Mouse (Mus musculus) T-helper 2 cell (primary cell): Measurements from ENCODE around the gene Klk4.

Source experiments
- in situ Hi-C: fragments of 300-600 bp; cut with MboI, MseI; formaldehyde crosslinking; loops from one replicate; pipeline ENCODE4 v1.15.1; 2025; ENCODE audit warnings: high pct_unique_total_duplicates

Gene Klk4

DNA sequence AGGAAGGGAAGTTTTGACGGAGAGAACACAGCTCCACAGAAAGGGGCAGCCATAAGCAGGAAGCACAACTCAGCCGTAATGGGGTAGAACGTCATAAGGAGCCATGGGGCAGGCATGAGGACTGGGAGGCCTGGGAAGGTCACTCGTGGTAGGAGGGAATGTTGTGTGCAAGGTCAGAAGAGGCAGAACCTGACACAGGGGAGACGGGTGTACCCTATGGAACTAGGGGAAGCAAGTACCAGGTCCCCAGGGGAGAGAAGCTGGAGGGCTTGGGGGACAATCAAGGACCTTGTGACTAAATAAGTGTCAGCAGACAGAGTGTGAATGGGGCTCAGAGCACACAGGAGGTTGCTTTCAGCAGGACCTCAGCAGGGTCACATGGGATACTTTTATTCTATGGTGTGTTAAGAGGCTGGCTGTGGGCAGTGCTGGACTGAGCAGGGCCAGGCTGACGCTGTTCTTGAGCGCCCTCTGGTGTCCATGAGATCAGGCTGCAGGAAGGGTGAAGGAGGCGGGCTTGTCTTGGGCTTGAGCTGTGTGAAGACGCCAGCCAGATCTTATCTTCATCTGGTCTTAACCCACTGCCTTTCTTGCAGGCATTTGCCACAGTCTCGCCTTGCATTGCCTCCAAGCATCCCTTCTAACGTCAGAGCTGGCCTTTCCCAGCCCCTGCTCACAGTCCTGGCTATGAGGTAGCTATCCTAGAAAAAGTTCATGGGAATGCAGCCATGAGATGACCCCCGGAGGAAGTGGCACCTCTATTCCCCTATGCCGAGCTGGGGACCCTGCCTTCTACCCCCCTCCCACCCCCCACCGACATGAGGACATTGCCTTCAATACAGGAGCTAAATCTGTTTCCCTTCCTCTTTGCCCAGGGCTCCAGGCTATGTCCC is 38.8 kb downstream of the Klk4 start:
- in situ Hi-C loops, result loop anchor here (10.0 kb wide), 2 partner anchors 235 to 695 kb away; no protein-coding TSS in a partner anchor

DNA sequence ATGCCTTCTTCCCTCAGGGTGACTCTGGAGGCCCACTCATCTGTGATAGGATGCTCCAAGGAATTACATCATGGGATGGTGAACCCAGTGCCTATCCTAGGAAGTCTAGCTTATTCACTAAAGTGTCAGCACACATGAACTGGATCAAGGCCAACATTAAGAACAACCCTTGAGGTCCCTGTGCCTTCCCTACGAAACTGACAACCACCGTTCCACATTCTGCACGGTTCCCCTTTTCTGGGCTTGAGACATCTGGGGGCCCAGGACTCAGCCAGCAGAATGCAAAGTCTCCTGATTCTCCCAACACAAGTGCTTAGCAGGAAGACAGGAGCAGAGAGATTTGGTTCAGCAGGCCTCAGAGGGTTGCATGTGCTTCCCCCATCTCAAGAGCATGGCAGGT is 39.6 kb downstream of the Klk4 start:
- in situ Hi-C loops, result no loop called here

DNA sequence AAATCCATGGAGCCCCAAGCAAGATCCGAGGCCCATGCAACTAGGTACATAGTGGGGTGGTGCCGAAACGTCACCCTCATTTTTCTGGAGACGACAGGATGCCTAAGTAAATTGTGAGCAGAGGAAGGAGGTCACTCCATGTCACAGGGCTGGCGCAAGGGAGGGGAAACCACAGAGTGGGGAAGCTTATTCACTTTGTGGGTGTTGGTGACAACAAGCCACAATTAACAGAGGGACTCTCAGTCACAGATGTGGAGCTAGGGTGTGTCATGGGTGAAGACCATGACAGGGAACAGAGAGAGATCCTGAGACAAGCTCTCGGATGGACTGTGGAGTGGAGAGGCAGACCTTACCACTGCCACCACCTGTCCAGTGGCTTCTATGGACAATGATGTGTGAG is 40.1 kb downstream of the Klk4 start:
- in situ Hi-C loops, result no loop called here

DNA sequence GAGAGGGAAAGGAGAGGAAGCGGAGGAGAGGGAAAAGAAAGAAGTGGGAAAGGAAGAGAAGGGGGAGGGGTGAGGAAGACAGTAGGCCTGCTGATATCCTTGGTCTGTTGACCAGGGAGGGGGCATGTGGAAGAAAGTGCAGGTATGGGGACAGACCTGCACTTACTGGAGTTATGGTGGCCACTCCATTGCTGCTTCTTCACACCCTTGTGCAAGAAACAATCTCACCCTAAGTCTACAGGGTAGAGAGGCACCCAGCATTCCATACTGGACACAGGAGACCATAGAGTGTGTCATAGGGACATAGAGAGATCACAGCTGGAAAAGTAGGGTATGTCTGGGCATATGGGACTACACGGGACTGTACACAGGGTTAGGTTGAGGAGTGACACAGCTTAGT is 41.0 kb downstream of the Klk4 start:
- in situ Hi-C loops, result no loop called here

DNA sequence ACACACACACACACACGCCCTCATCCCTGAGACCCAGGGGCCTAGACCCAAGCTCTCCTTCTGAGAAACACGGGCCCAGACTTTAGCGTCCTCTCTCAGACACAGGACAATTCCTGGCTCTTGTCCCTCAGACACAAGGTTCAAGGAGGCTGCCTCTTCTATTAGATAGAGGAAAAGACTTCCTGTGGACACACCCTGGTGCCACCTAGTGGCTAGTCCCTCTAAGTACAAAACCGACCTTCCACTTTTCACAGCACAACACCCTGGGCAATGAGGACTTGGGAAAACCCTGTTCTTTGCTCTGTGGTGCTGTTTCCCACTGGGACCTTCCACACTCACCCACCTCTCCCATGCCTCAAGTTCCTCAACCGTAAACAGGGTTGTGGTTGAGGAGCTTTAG is 45.0 kb downstream of the Klk4 start:
- in situ Hi-C loops, result no loop called here

DNA sequence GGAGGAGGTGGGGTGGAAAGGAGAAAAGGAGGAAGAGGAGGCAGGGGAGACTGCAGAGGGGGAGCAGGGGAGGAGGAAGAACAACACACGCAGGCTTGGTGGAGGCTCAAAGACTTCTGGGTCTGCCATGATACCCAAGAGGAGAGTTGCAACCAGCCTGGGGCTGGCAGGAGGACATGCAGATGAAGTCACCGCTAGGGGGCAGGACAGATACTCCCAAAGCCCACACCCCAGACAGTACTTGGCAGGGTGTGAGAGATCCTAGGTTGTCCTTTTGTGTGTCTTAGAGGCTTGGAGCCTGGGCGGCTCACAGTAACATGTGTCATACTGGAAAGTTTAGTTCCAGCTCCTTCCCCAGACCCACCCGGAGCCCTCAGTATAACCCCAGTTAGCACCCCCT is 47.6 kb downstream of the Klk4 start:
- in situ Hi-C loops, result no loop called here

DNA sequence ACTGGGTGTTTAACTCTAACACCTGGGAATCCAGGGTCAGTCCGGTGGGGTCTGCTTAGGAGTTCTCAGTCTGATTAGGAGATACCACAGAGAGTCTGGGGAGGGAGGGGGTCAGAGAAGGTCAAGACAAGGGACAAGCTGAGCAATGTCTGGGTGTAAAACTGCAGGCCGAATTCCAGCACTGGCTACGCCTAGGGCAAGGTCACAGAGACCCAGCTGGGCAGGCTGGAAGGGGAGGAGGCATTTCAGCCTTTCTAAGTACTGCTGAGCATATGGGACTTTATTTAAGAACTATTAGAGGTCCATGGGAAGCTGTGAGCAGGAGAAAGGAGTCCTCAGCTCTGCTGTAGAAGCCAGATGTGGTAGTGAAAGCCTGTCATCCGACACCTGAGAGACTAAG is 51.4 kb downstream of the Klk4 start:
- in situ Hi-C loops, result no loop called here

DNA sequence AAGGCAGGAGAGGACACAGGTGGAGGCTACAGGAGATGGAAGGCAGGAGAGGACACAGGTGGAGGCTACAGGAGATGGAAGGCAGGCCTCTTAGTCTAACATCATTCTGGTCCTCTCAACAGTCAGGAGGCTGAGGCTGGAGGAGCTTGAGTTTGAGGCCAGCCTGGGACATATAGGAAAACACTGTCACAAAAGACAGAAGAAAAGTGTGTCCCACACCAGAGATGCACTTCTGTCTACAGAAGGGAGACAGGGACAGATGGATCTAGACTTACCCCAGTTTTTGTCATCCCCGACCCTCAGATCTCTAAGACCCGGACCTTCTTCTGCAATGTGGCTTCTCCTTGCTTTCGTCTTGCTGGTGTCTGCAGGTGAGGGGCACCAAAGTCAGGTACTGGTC is 52.5 kb downstream of the Klk4 start, which contains the start of gene Klk15:
Klk15 (plus strand) TSS at position 301 of the 400 bp plus-strand sequence.
- in situ Hi-C loops, result no loop called here

DNA sequence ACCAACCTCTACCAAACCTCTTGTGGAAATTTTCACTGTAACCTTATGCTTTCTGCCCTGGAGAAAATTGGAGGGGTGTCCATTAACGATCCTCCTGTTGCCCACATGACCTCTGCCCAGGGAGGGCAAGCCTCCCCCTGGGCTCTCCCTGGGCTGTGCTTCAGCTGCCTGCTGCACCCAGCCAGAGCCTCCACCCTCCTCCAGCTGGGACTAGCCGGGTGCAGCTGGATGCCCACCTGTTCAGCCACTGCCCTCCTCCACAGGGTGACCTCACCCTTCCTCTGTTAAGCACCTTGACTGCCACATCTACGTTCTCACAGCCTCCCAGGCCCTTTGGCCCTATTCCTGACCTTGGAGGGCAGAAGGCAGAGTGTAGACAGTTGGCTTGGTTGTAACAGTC is 53.8 kb downstream of the Klk4 start:
- in situ Hi-C loops, result no loop called here
